In genomic region chr11:9018491-9019267, GRCm38 (mm10) we compare ENCODE assay signal across 23 mouse cellular contexts. TPM values are rescaled to one million over a fixed set of nuclear protein-coding genes. Genes with fewer than 3 reads are reported as not detected.
DNase-seq lines count a peak whose midpoint lies in the region; ATAC-seq and TF ChIP-seq lines count a peak whose summit lies in the region.
"Had no signal": no experiment of that assay in that cellular context is flagged by ENCODE, and none has a peak within 500 bp of the region (broad histone marks: within the 10 kb centered on the region; RNA-seq: fewer than 3 reads in every experiment).

No protein-coding gene starts in this region.

- no peak overlapping the region for H3K9ac ChIP-seq in embryonic facial prominence, embryonic 14.5 days (ENCODE audit: low read depth, low read length)
- H3K9ac ChIP-seq in heart, adult 2 months (ENCODE audit: low read depth, low read length), result no peak overlapping the region
- H3K9ac ChIP-seq in liver, embryonic 13.5 days, result no peak overlapping the region
- no peak overlapping the region for H3K9ac ChIP-seq in liver, embryonic 11.5 days (ENCODE audit: low read depth, low read length)
- no peak overlapping the region for H3K9ac ChIP-seq in midbrain, postnatal 0 days (replicated peaks; ENCODE audit: low read length, poor library complexity, severe bottlenecking)
- H3K9ac ChIP-seq: embryonic facial prominence, embryonic 15.5 days; forebrain, embryonic 12.5 days; heart, embryonic 13.5 days; hindbrain, embryonic 13.5 days; intestine, embryonic 15.5 days had no signal

- 65% methylated on average over 6 of the region's 6 CpGs for WGBS in embryonic facial prominence, embryonic 14.5 days
- 76% methylated on average over 6 of the region's 6 CpGs for WGBS in embryonic facial prominence, embryonic 10.5 days
- 62% methylated on average over 6 of the region's 6 CpGs for WGBS in heart, adult 2 months
- 43% methylated on average over 6 of the region's 6 CpGs for WGBS in liver, embryonic 13.5 days (ENCODE audit: insufficient replicate concordance)
- 59% methylated on average over 6 of the region's 6 CpGs for WGBS in liver, embryonic 11.5 days
- WGBS in midbrain, postnatal 0 days, result 69% methylated on average over 6 of the region's 6 CpGs

- TF ChIP-seq CTCF in heart, adult 2 months (IDR thresholded peaks at IDR 0.05), result no peak
- TF ChIP-seq CTCF in midbrain, postnatal 0 days (IDR thresholded peaks at IDR 0.05), result no peak

- H3K27ac ChIP-seq in embryonic facial prominence, embryonic 14.5 days (replicated peaks; ENCODE audit: low read depth, low read length), result no peak overlapping the region
- no peak overlapping the region for H3K27ac ChIP-seq in embryonic facial prominence, embryonic 10.5 days (replicated peaks)
- no peak overlapping the region for H3K27ac ChIP-seq in heart, adult 2 months
- no peak overlapping the region for H3K27ac ChIP-seq in liver, embryonic 13.5 days
- H3K27ac ChIP-seq in liver, embryonic 11.5 days (ENCODE audit: low read depth, low read length), result no peak overlapping the region
- H3K27ac ChIP-seq in midbrain, postnatal 0 days (ENCODE audit: low read depth, low read length), result no peak overlapping the region
- H3K27ac ChIP-seq: embryonic facial prominence, embryonic 15.5 days; forebrain, embryonic 12.5 days; heart, embryonic 13.5 days; hindbrain, embryonic 13.5 days; intestine, embryonic 15.5 days had no signal

- H3K4me2 ChIP-seq in embryonic facial prominence, embryonic 14.5 days (ENCODE audit: low read depth, low read length), result no peak overlapping the region
- no peak overlapping the region for H3K4me2 ChIP-seq in liver, embryonic 13.5 days
- H3K4me2 ChIP-seq in liver, embryonic 11.5 days, result no peak overlapping the region
- H3K4me2 ChIP-seq in midbrain, postnatal 0 days (ENCODE audit: low read depth, low read length, poor library complexity, severe bottlenecking), result no peak overlapping the region
- H3K4me2 ChIP-seq: embryonic facial prominence, embryonic 15.5 days; forebrain, embryonic 12.5 days; heart, embryonic 13.5 days; hindbrain, embryonic 13.5 days; intestine, embryonic 15.5 days had no signal

- no peak overlapping the region for H3K4me3 ChIP-seq in embryonic facial prominence, embryonic 14.5 days (ENCODE audit: low read depth, low read length)
- H3K4me3 ChIP-seq in embryonic facial prominence, embryonic 10.5 days, result no peak overlapping the region
- no peak overlapping the region for H3K4me3 ChIP-seq in heart, adult 2 months
- H3K4me3 ChIP-seq in liver, embryonic 13.5 days (replicated peaks), result no peak overlapping the region
- no peak overlapping the region for H3K4me3 ChIP-seq in liver, embryonic 11.5 days (ENCODE audit: low read depth, low read length)
- no peak overlapping the region for H3K4me3 ChIP-seq in midbrain, postnatal 0 days (ENCODE audit: low read depth, low read length)
- H3K4me3 ChIP-seq: embryonic facial prominence, embryonic 15.5 days; erythroblast, embryonic 14.5 days; forebrain, embryonic 12.5 days; heart, embryonic 13.5 days; hindbrain, embryonic 13.5 days; intestine, embryonic 15.5 days had no signal

- H3K4me1 ChIP-seq in embryonic facial prominence, embryonic 14.5 days (ENCODE audit: control insufficient read depth, insufficient read depth, low read length), result no peaks in the 10 kb centered on the region
- no peaks in the 10 kb centered on the region for H3K4me1 ChIP-seq in embryonic facial prominence, embryonic 10.5 days
- H3K4me1 ChIP-seq in heart, adult 2 months (ENCODE audit: control insufficient read depth, insufficient read depth, low read length), result no peaks in the 10 kb centered on the region
- no peaks in the 10 kb centered on the region for H3K4me1 ChIP-seq in liver, embryonic 13.5 days (replicated peaks)
- no peaks in the 10 kb centered on the region for H3K4me1 ChIP-seq in liver, embryonic 11.5 days (replicated peaks; ENCODE audit: control insufficient read depth, insufficient read depth, low read length)
- H3K4me1 ChIP-seq in midbrain, postnatal 0 days (ENCODE audit: insufficient read depth, low read length), result no peaks in the 10 kb centered on the region
- H3K4me1 ChIP-seq: embryonic facial prominence, embryonic 15.5 days; forebrain, embryonic 12.5 days; heart, embryonic 13.5 days; hindbrain, embryonic 13.5 days; intestine, embryonic 15.5 days had no signal

- intact Hi-C loops in heart, adult 2 months (cut with DNase I), result no loop called here

- H3K27me3 ChIP-seq in embryonic facial prominence, embryonic 14.5 days (replicated peaks; ENCODE audit: control insufficient read depth, insufficient read depth, low read length), result no peaks in the 10 kb centered on the region
- no peaks in the 10 kb centered on the region for H3K27me3 ChIP-seq in embryonic facial prominence, embryonic 10.5 days (replicated peaks; ENCODE audit: low read depth, poor library complexity, severe bottlenecking)
- H3K27me3 ChIP-seq in heart, adult 2 months (ENCODE audit: control insufficient read depth, insufficient read depth, low read length), result no peaks in the 10 kb centered on the region
- H3K27me3 ChIP-seq in liver, embryonic 13.5 days, result 0 out of 2 replicates have a peak, but pooled peaks cover 2% of the 10 kb centered on the region
- H3K27me3 ChIP-seq in liver, embryonic 11.5 days (replicated peaks; ENCODE audit: control insufficient read depth, insufficient read depth, low read length), result no peaks in the 10 kb centered on the region; the same call in 1 of the 2 replicates
- H3K27me3 ChIP-seq in midbrain, postnatal 0 days (ENCODE audit: insufficient read depth, low read length), result no peaks in the 10 kb centered on the region
- H3K27me3 ChIP-seq: embryonic facial prominence, embryonic 15.5 days; forebrain, embryonic 12.5 days; hindbrain, embryonic 13.5 days; intestine, embryonic 15.5 days had no signal

- no peaks in the 10 kb centered on the region for H3K9me3 ChIP-seq in embryonic facial prominence, embryonic 14.5 days (ENCODE audit: control insufficient read depth, low read length)
- H3K9me3 ChIP-seq in embryonic facial prominence, embryonic 10.5 days, result no peaks in the 10 kb centered on the region
- no peaks in the 10 kb centered on the region for H3K9me3 ChIP-seq in liver, embryonic 13.5 days (replicated peaks)
- no peaks in the 10 kb centered on the region for H3K9me3 ChIP-seq in liver, embryonic 11.5 days (ENCODE audit: control insufficient read depth, low read length)
- H3K9me3 ChIP-seq in midbrain, postnatal 0 days (ENCODE audit: low read length), result no peaks in the 10 kb centered on the region
- H3K9me3 ChIP-seq: embryonic facial prominence, embryonic 15.5 days; forebrain, embryonic 12.5 days; heart, embryonic 13.5 days; hindbrain, embryonic 13.5 days; intestine, embryonic 15.5 days had no signal

- TF ChIP-seq EP300 in heart, adult 2 months (IDR thresholded peaks at IDR 0.05; ENCODE audit: insufficient read depth, low read depth, low read length), result no peak

- H3K36me3 ChIP-seq in embryonic facial prominence, embryonic 14.5 days (ENCODE audit: control insufficient read depth, insufficient read depth, low read length), result no peaks in the 10 kb centered on the region
- H3K36me3 ChIP-seq in embryonic facial prominence, embryonic 10.5 days (replicated peaks), result no peaks in the 10 kb centered on the region
- H3K36me3 ChIP-seq in heart, adult 2 months (ENCODE audit: control insufficient read depth, insufficient read depth, low read length), result no peaks in the 10 kb centered on the region
- no peaks in the 10 kb centered on the region for H3K36me3 ChIP-seq in liver, embryonic 13.5 days
- H3K36me3 ChIP-seq in liver, embryonic 11.5 days (ENCODE audit: control insufficient read depth, insufficient read depth, low read length), result no peaks in the 10 kb centered on the region
- no peaks in the 10 kb centered on the region for H3K36me3 ChIP-seq in midbrain, postnatal 0 days (ENCODE audit: insufficient read depth, low read length)
- H3K36me3 ChIP-seq: embryonic facial prominence, embryonic 15.5 days; forebrain, embryonic 12.5 days; heart, embryonic 13.5 days; hindbrain, embryonic 13.5 days; intestine, embryonic 15.5 days had no signal

- H3K79me2 ChIP-seq in heart, adult 2 months (replicated peaks; ENCODE audit: control insufficient read depth, insufficient read depth, low read length), result no peaks in the 10 kb centered on the region

- TF ChIP-seq POLR2A in heart, adult 2 months (IDR thresholded peaks at IDR 0.05; ENCODE audit: insufficient read depth, low read depth, low read length), result no peak

- ATAC-seq in embryonic facial prominence, embryonic 14.5 days (ENCODE audit: low read depth), result no peak
- ATAC-seq in liver, embryonic 13.5 days (ENCODE audit: low read depth), result 0 out of 2 replicates have a peak, but pooled peaks have one; percentile 23
- no peak for ATAC-seq in liver, embryonic 11.5 days (replicated peaks; ENCODE audit: low FRiP score)
- ATAC-seq in midbrain, postnatal 0 days (ENCODE audit: low FRiP score), result no peak
- ATAC-seq: forebrain, embryonic 16.5 days; intestine, embryonic 15.5 days had no signal

- DNase-seq in embryonic facial prominence, embryonic 14.5 days (ENCODE audit: low spot score), result peak; percentile 13
- no peak for DNase-seq in embryonic facial prominence, embryonic 10.5 days (ENCODE audit: low spot score)
- peak; percentile 17 to 21 for DNase-seq in heart, adult 2 months
- DNase-seq in heart, adult 8-10 months (ENCODE audit: low spot score), result no peak
- no peak for DNase-seq in liver, embryonic 13.5 days
- no peak for DNase-seq in liver, embryonic 11.5 days (ENCODE audit: low spot score)
- no peak for DNase-seq in midbrain, postnatal 0 days (ENCODE audit: low spot score)
- DNase-seq: adrenal gland, adult 2 months; adrenal gland, postnatal 25 days; cerebellum, adult 8-10 months; cerebellum, postnatal 36 days; gastrocnemius, postnatal 25 days; kidney, adult 18-20 months had no signal

RNA-seq across cellular contexts. Expression of gene Hus1, which starts 7.7 kb away (rescaled TPM):
- polyA plus RNA-seq in embryonic facial prominence, embryonic 14.5 days (2014; fragmentation: Nextera tagmentation; extraction: Ambion mirVana), result 11.8 and 13.5 TPM in 2 replicates
- polyA plus RNA-seq in embryonic facial prominence, embryonic 10.5 days (2016; fragmentation: Nextera tagmentation; extraction: Ambion mirVana), result 25.1 and 28.5 TPM in 2 replicates
- total RNA-seq in heart, adult 2 months (2021), result 10 to 100 TPM in 1 of 2 experiments, 1 to 10 TPM in 1; 9.6 to 11.1 TPM
- 7.5 and 12.4 TPM in 2 replicates for polyA plus RNA-seq in heart, adult 2 months (2012; rRNA removed)
- 10 to 100 TPM in 3 of 4 experiments, 1 to 10 TPM in 1; 9.7 to 11.0 (median 10.6) TPM for total RNA-seq in heart, adult 8-10 months (2022)
- polyA plus RNA-seq in liver, embryonic 13.5 days (2015; fragmentation: Nextera tagmentation; extraction: Ambion mirVana), result 10.2 and 13.0 TPM in 2 replicates
- polyA plus RNA-seq in liver, embryonic 11.5 days (2014; fragmentation: Nextera tagmentation; extraction: Ambion mirVana), result 22.6 and 23.0 TPM in 2 replicates
- 17.0 and 18.9 TPM in 2 replicates for total RNA-seq in midbrain, postnatal 0 days (2014; rRNA removed)
- polyA plus RNA-seq in midbrain, postnatal 0 days (2015; fragmentation: Nextera tagmentation; extraction: Ambion mirVana), result 7.2 and 8.7 TPM in 2 replicates

RNA-seq across cellular contexts. Expression of gene Gm11992, which starts 29.7 kb away (rescaled TPM):
- polyA plus RNA-seq in embryonic facial prominence, embryonic 14.5 days (2014; fragmentation: Nextera tagmentation; extraction: Ambion mirVana), result 1.5 and 2.4 TPM in 2 replicates
- polyA plus RNA-seq in embryonic facial prominence, embryonic 10.5 days (2016; fragmentation: Nextera tagmentation; extraction: Ambion mirVana), result 0.35 TPM in 2 replicates
- total RNA-seq in heart, adult 2 months (2021), result under 1 TPM; 0.55 to 0.57 TPM
- 0.61 and 1.1 TPM in 2 replicates for polyA plus RNA-seq in heart, adult 2 months (2012; rRNA removed)
- total RNA-seq in heart, adult 8-10 months (2022), result 1 to 10 TPM in 1 of 4 experiments, under 1 TPM in 3; 0.34 to 2.0 (median 0.82) TPM
- 0.07 and 0.12 TPM in 2 replicates for polyA plus RNA-seq in liver, embryonic 13.5 days (2015; fragmentation: Nextera tagmentation; extraction: Ambion mirVana)
- polyA plus RNA-seq in liver, embryonic 11.5 days (2014; fragmentation: Nextera tagmentation; extraction: Ambion mirVana), result 0.36 TPM in 2 replicates
- total RNA-seq in midbrain, postnatal 0 days (2014; rRNA removed), result 1.8 and 2.6 TPM in 2 replicates
- polyA plus RNA-seq in midbrain, postnatal 0 days (2015; fragmentation: Nextera tagmentation; extraction: Ambion mirVana), result 1.8 and 2.9 TPM in 2 replicates
- total RNA-seq: CH12.LX; gastrocnemius, postnatal 25 days had no signal
- polyA plus RNA-seq: erythroblast, embryonic 14.5 days had no signal

RNA-seq across cellular contexts. Expression of gene Sun3, which starts 30.1 kb away (rescaled TPM):
- not detected in 2 replicates for polyA plus RNA-seq in embryonic facial prominence, embryonic 14.5 days (2014; fragmentation: Nextera tagmentation; extraction: Ambion mirVana)
- polyA plus RNA-seq in embryonic facial prominence, embryonic 10.5 days (2016; fragmentation: Nextera tagmentation; extraction: Ambion mirVana), result not detected in 2 replicates
- 1 to 10 TPM; 2.1 to 2.6 TPM for total RNA-seq in heart, adult 2 months (2021)
- polyA plus RNA-seq in heart, adult 2 months (2012; rRNA removed), result 0.23 TPM in 2 replicates
- 1 to 10 TPM; 1.1 to 2.4 (median 1.9) TPM for total RNA-seq in heart, adult 8-10 months (2022)
- polyA plus RNA-seq in liver, embryonic 13.5 days (2015; fragmentation: Nextera tagmentation; extraction: Ambion mirVana), result not detected in 2 replicates
- not detected in 2 replicates for polyA plus RNA-seq in liver, embryonic 11.5 days (2014; fragmentation: Nextera tagmentation; extraction: Ambion mirVana)
- not detected in 2 replicates for total RNA-seq in midbrain, postnatal 0 days (2014; rRNA removed)
- 0.23 TPM in 1 of 2 replicates, not detected in the other for polyA plus RNA-seq in midbrain, postnatal 0 days (2015; fragmentation: Nextera tagmentation; extraction: Ambion mirVana)
- total RNA-seq: adrenal gland, adult 2 months; adrenal gland, postnatal 25 days; CH12.LX; gastrocnemius, postnatal 25 days; hematopoietic stem cell, adult 5-6 weeks had no signal
- polyA plus RNA-seq: adrenal gland, adult 2 months; erythroblast, embryonic 14.5 days; kidney, embryonic 14.5 days had no signal

RNA-seq across cellular contexts. Expression of gene Pkd1l1, which starts 45.6 kb away (rescaled TPM):
- polyA plus RNA-seq in embryonic facial prominence, embryonic 14.5 days (2014; fragmentation: Nextera tagmentation; extraction: Ambion mirVana), result 0.01 and 0.20 TPM in 2 replicates
- 0.07 and 0.08 TPM in 2 replicates for polyA plus RNA-seq in embryonic facial prominence, embryonic 10.5 days (2016; fragmentation: Nextera tagmentation; extraction: Ambion mirVana)
- total RNA-seq in heart, adult 2 months (2021), result under 1 TPM in 1 of 2 experiments, not detected in 1; 0.25 TPM
- polyA plus RNA-seq in heart, adult 2 months (2012; rRNA removed), result 0.03 and 0.27 TPM in 2 replicates
- not detected for total RNA-seq in heart, adult 8-10 months (2022)
- 0.03 and 0.10 TPM in 2 replicates for polyA plus RNA-seq in liver, embryonic 13.5 days (2015; fragmentation: Nextera tagmentation; extraction: Ambion mirVana)
- 0.10 and 0.18 TPM in 2 replicates for polyA plus RNA-seq in liver, embryonic 11.5 days (2014; fragmentation: Nextera tagmentation; extraction: Ambion mirVana)
- total RNA-seq in midbrain, postnatal 0 days (2014; rRNA removed), result 0.22 and 1.6 TPM in 2 replicates
- polyA plus RNA-seq in midbrain, postnatal 0 days (2015; fragmentation: Nextera tagmentation; extraction: Ambion mirVana), result 0.27 and 0.57 TPM in 2 replicates
- total RNA-seq: CH12.LX; gastrocnemius, postnatal 25 days; hematopoietic stem cell, adult 5-6 weeks had no signal

Comparison
In these comparisons a context has a peak if more than half of its experiments do, and no peak if none do; other contexts are left out.
1. DNase-seq: peak in embryonic facial prominence, embryonic 14.5 days (single experiment) and heart, adult 2 months (2 of 2); none in embryonic facial prominence, embryonic 10.5 days (single experiment), heart, adult 8-10 months (single experiment), liver, embryonic 13.5 days (single experiment), liver, embryonic 11.5 days (single experiment) and midbrain, postnatal 0 days (single experiment).